Mouse (Mus musculus) ES-E14 (cell line): Measurements from ENCODE around the gene Nectin4. TPM values are rescaled to one million over a fixed set of nuclear protein-coding genes. Genes with fewer than 3 reads are reported as not detected.
A peak's percentile ranks its signal among the peaks of the same experiment; 100 is the strongest.

Experiments
- DNase-seq: peaks from one replicate; pipeline ENCODE4 v3.0.0-alpha.2; 2013; ENCODE audit warnings: low read depth, low spot score
- H3K27ac ChIP-seq: 2 replicates; pipeline ENCODE4 v1.5.1; 2012; ENCODE audit warnings: low read depth, mild to moderate bottlenecking, low read length, moderate library complexity, mixed read lengths; ENCODE audit not compliant: poor library complexity, insufficient read depth, severe bottlenecking
- H3K36me3 ChIP-seq: 2 replicates; pipeline ENCODE4 v1.6.1; 2012; ENCODE audit warnings: mild to moderate bottlenecking, low read length, moderate library complexity, mixed read lengths; ENCODE audit not compliant: control insufficient read depth, poor library complexity, insufficient read depth, severe bottlenecking
- H3K4me1 ChIP-seq, 2 experiments: fragments of 150-350 bp in 1 of 2; sonication (generic) in 1 of 2; 2 replicates each; pipeline ENCODE4 v1.6.1; 2012; ENCODE audit warnings: low read length in 2 of 2, mild to moderate bottlenecking in 1 of 2, mixed read lengths in 1 of 2; ENCODE audit not compliant: control insufficient read depth in 2 of 2, insufficient read depth in 2 of 2, poor library complexity in 1 of 2
- H3K4me3 ChIP-seq, 2 experiments: fragments of 150-350 bp in 1 of 2; sonication (generic) in 1 of 2; 2 replicates each; pipeline ENCODE4 v1.5.1; 2012; ENCODE audit warnings: low read length in 2 of 2, low read depth in 1 of 2, mild to moderate bottlenecking in 1 of 2, mixed read lengths in 1 of 2; ENCODE audit not compliant: insufficient read depth in 1 of 2, poor library complexity in 1 of 2, severe bottlenecking in 1 of 2
- H3K9ac ChIP-seq: 2 replicates; pipeline ENCODE4 v1.6.1; 2012; ENCODE audit warnings: low read depth, mild to moderate bottlenecking, low read length, mixed read lengths; ENCODE audit not compliant: poor library complexity, insufficient read depth, severe bottlenecking
- H3K9me3 ChIP-seq: fragments of 150-350 bp; sonication (generic); 2 replicates; pipeline ENCODE4 v1.6.1; 2012; ENCODE audit warnings: low read depth, mild to moderate bottlenecking, low read length; ENCODE audit not compliant: control insufficient read depth, insufficient read depth
- CHD2 ChIP-seq: IDR thresholded peaks from 2 replicates; pipeline ENCODE4 v1.6.1; 2014; ENCODE audit warnings: mild to moderate bottlenecking, low read depth, low read length, inconsistent platforms
- HCFC1 ChIP-seq: IDR thresholded peaks from 2 replicates; pipeline ENCODE4 v1.6.1; 2012; ENCODE audit warnings: low read length, inconsistent platforms, borderline replicate concordance; ENCODE audit not compliant: insufficient read depth
- MAFK ChIP-seq: IDR thresholded peaks from 2 replicates; pipeline ENCODE4 v1.6.1; 2014; ENCODE audit warnings: mild to moderate bottlenecking, low read depth, low read length, inconsistent platforms; ENCODE audit not compliant: insufficient read depth
- ZC3H11A ChIP-seq: IDR thresholded peaks from 2 replicates; pipeline ENCODE4 v1.6.1; 2012; ENCODE audit warnings: low read depth, mild to moderate bottlenecking, inconsistent platforms, low read length, borderline replicate concordance
- ZNF384 ChIP-seq: IDR thresholded peaks from 2 replicates; pipeline ENCODE4 v1.6.1; 2012; ENCODE audit warnings: low read depth, low read length, inconsistent platforms
- in situ Hi-C, 2 experiments: fragments of 600-800 bp; cut with MboI; formaldehyde crosslinking; loops; one replicate each; pipeline ENCODE4 v1.15.1; 2025; ENCODE audit warnings: low sequenced_read_pairs in 2 of 2, inconsistent platforms in 1 of 2; ENCODE audit not compliant: unreplicated experiment in 2 of 2
- total RNA-seq: library from RNA; depleted of rRNA; stranded (reverse); fragments of 300-350 nt; gene quantifications from 2 replicates; pipeline ENCODE4 v1.2.3, GENCODE M21; 2012

Gene Nectin4
- total RNA-seq, 1 experiment: 1.9 TPM

- Histone ChIP-seq H3K4me3 (no peak overlapping the region), H3K36me3 (peaks cover 2% of the 10 kb centered on the region), H3K4me1 (peaks cover 5 to 6% of the 10 kb centered on the region in 2 experiments; a peak in 2 of 4 replicates), H3K9me3 (no peaks in the 10 kb centered on the region), H3K9ac (no peak overlapping the region), H3K27ac (no peak overlapping the region)
- in situ Hi-C loops: no loop called here
- no peak for TF ChIP-seq HCFC1
- TF ChIP-seq MAFK: no peak
- no peak for TF ChIP-seq CHD2
- TF ChIP-seq ZNF384: no peak
- TF ChIP-seq ZC3H11A: no peak
- DNase-seq: no peak
Measured at GRCm38 (mm10) chr1:171410231-171410630, 40.3 kb downstream of the Nectin4 start.

GRCm38 (mm10) chr1:171410947-171411484, 41.1 kb downstream of the Nectin4 start, which contains the start of gene Usf1:
Gene Usf1 (plus strand): TSS chr1:171411313.
- TF ChIP-seq CHD2: no peak
- peak; percentile 85 for TF ChIP-seq HCFC1
- peaks cover 9% of the 10 kb centered on the region for H3K36me3 ChIP-seq
- H3K27ac ChIP-seq: peak within 1 kb of the TSS; percentile 76
- peak within 1 kb of the TSS; percentile 88 to 92 for H3K4me3 ChIP-seq
- in situ Hi-C loops: no loop called here
- peak; percentile 88 for DNase-seq
- H3K9me3 ChIP-seq: no peaks in the 10 kb centered on the region
- peaks cover 5 to 14% of the 10 kb centered on the region in 2 experiments; a peak in 3 of 4 replicates for H3K4me1 ChIP-seq
- peak within 1 kb of the TSS; percentile 92 for H3K9ac ChIP-seq

GRCm38 (mm10) chr1:171411492-171411941, 41.6 kb downstream of the Nectin4 start:
- Histone ChIP-seq H3K36me3 (peaks cover 13% of the 10 kb centered on the region), H3K9ac (peak overlapping the region; percentile 92), H3K4me3 (peak overlapping the region; percentile 88 to 92), H3K4me1 (peaks cover 5 to 17% of the 10 kb centered on the region in 2 experiments; a peak in 3 of 4 replicates), H3K9me3 (no peaks in the 10 kb centered on the region), H3K27ac (peak overlapping the region; percentile 76)
- in situ Hi-C loops: no loop called here
- no peak for DNase-seq
- TF ChIP-seq ZC3H11A (no peak), ZNF384 (no peak), CHD2 (no peak), MAFK (no peak)

GRCm38 (mm10) chr1:171412001-171412441, 42.1 kb downstream of the Nectin4 start:
- Histone ChIP-seq H3K9ac (peak overlapping the region; percentile 92), H3K4me3 (peak overlapping the region; percentile 88 to 92), H3K9me3 (no peaks in the 10 kb centered on the region), H3K4me1 (peaks cover 5 to 19% of the 10 kb centered on the region in 2 experiments; a peak in 3 of 4 replicates), H3K36me3 (peaks cover 16% of the 10 kb centered on the region), H3K27ac (peak overlapping the region; percentile 76; the same call in 1 of the 2 replicates)
- TF ChIP-seq CHD2 (no peak), HCFC1 (no peak), ZNF384 (no peak), MAFK (no peak), ZC3H11A (no peak)
- in situ Hi-C loops: no loop called here
- no peak for DNase-seq

- DNase-seq: no peak
- in situ Hi-C loops: no loop called here
- TF ChIP-seq HCFC1: no peak
- no peak for TF ChIP-seq CHD2
- TF ChIP-seq ZC3H11A: no peak
- no peak for TF ChIP-seq ZNF384
- TF ChIP-seq MAFK: no peak
- Histone ChIP-seq H3K9ac (peak overlapping the region; percentile 61; the same call in 1 of the 2 replicates), H3K27ac (peak overlapping the region; percentile 34; the same call in 1 of the 2 replicates), H3K4me3 (peak overlapping the region; percentile 88 to 92), H3K4me1 (peaks cover 5 to 21% of the 10 kb centered on the region in 2 experiments; a peak in 3 of 4 replicates), H3K36me3 (peaks cover 20% of the 10 kb centered on the region), H3K9me3 (no peaks in the 10 kb centered on the region)
Measured at GRCm38 (mm10) chr1:171412446-171412845, 42.5 kb downstream of the Nectin4 start.
